Mouse (Mus musculus) R1 (cell line): ENCODE results near the gene Nav2.

Source experiments
- DNase-seq: peaks from one replicate; pipeline ENCODE4 v3.0.0-alpha.2; 2018; ENCODE audit warnings: low read depth, low spot score

Nav2 gene

DNA sequence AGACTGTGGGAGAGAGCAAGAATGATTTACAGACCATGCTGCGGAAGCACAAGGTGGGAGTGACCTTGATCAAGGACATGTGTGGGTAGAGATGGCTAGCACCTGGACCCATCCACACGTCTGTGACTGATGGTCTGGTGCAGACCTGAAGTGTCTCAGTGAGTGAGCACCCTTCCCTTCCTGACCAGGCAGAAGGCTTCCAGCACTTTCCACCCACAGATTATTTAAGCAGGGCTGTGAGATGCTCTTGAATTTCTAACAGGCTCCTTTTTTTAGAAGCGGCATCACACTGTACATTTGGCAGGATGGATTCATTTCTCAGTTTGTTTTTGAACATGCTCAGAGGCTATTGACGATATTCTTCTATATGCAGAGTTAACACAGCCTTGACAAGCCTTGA is 369.2 kb downstream of the Nav2 start:
- DNase-seq: no peak

DNA sequence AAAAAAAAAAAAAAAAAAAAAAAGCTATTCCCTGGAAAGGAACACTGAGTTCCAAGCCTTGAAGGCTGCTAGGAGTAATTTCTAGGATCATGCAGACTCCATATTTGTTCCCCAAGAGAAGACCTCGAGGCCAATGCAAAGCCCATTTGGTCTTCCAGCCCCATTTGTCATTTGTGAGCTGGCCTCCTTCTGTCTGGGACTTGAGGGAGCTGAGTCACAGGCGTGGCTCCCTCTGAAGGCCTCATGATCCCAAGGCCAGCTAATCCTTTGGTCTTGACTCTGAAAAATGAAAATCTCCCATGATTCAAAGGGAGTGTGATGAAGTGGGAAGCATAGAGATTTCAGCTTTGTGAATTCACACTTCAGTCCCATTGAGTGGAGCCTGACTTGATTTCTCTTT is 370.0 kb downstream of the Nav2 start:
- DNase-seq: no peak

DNA sequence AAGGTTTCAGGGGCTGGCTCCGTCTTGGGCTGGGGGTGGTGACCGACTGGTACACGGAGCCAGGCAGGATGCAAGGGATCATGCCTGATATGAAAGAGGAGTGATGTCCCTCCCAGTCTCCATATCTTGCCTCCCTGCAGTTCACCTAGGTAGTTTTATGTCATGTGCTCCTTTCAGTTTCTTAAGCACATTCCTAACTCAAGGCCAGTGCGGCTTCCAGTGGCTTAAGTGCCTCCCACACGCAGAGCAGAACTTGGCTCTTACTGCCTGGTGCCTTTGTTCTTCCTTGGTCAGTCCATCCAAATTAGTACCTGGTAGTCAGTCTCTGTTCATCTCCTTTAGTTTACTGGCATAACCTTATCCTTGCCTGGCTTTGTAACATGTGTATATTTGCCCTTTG is 371.9 kb downstream of the Nav2 start:
- no peak for DNase-seq

DNA sequence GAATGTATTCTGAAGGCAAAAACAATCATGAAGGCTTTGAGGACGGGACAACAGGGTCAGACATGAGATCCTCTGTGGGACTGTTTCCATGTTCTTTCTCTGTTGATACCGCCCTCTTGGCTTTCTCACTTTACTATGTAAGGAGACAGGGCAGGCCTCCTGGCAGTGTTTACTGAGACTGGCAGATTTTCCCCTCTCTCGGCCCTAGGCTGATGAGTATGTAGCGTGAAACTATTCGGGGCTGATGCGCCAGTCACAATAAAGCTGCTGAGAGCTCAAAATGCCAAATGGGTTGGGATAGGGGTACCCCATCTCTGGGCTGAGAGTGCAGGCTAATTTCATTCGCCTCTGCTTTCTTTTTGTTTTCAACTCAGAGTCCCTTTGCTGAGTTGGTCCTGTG is 373.9 kb downstream of the Nav2 start:
- DNase-seq: no peak

DNA sequence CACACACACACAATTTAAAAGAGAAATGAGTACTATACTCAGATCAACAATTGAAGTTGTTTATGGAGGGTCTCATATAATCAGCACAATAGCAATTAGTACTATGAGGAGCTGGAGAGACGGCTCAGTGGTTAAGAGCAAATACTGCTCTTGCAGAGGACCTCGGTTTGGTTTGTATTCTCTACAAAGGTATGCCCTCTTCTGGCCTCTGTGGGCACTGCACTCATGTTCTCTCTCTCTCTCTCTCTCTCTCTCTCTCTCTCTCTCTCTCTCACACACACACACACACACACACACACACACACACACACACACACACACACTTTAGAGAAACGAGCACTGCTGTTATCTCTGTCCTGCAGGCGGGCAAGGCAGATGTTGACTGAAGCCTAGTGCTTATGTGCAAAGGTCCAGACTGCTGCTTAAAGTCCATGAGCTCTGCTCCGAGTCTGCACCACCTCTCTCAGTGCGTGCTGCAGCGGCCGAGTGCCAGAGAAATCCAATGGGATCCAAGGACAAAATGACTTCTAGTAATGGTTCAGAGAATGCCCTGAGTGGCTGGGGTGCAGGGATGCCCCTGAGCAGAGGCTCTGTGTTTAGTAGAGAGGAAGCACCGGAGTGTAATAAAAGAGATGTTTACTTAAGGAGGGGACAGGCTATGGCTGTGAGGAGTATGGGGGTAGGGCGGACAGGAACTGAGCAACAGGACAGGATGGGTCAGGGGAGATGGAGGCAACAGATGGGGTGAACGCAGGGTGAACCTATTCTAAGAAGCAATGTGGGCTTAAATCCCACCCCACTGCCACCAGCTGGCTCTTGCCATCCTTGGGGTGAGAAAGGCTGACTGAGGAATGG is 375.2 kb downstream of the Nav2 start:
- DNase-seq: no peak

DNA sequence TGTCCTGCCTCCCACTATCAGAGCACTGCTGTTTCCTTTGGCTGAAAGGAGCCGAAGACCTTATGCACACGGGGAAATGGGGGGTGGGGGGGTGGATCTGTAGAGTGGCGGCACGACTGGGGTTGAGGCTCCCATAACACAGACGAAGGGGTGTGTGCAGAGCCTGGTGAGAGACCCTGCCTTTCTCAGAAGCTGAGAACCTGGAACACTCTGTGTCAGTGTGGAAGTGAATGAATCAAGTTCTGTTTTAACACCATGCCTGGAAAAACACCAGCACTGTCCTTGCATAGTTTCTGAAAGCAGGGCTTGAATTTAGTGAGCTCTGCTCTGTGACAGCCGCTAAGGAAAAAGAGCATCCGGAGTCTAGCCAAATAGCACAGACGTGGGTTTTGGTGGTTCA is 379.7 kb downstream of the Nav2 start:
- DNase-seq: no peak

DNA sequence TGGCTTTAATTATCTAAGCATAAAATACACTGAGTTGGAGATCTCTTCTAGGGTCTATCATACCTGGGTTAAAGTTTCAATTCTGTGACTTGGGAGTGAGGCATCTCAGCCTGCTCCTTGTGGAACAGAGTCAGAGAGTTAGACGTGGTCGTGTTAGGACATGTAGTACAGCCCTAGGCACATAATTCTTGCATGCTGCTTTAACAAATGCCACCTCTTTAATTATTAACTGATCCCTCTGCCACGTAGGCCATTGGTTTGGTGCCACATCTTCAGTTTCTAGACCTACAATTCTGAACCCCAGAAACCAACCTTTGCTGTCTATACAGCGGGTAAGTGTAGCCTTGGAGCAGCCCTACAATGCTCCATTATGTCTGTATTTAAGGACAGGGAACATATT is 381.8 kb downstream of the Nav2 start:
- no peak for DNase-seq

DNA sequence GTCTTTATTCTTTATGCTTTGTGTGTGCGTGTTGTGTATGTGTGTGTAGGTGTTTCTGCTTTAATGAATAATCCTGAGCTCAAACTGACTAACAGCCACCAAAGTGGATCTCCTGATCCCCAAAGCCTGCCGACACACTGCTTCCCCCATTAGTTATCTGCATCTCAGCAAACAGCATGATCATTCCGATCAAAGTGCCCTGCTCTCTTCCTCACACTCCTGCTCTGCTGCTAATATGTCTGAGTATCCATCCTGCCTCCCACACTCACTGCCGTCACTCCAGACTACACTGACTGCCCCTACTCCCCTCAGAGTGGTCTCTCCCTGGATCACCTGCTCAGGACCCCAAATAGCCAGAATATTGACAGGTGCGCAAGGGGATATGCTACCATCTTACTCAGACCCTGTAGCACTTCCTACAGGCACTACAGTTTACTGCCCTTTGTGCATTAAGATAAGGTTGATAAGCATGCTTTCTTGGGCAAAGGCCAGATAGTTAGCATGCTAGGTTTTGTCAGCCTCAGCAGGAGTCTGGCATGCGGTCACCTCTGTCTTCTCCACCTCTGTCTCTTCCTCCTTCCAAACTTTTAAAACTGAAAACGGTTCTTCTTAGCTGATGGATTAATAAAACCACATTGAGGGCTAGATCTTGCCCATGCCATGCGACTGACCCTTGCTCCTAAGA is 382.8 kb downstream of the Nav2 start:
- no peak for DNase-seq

DNA sequence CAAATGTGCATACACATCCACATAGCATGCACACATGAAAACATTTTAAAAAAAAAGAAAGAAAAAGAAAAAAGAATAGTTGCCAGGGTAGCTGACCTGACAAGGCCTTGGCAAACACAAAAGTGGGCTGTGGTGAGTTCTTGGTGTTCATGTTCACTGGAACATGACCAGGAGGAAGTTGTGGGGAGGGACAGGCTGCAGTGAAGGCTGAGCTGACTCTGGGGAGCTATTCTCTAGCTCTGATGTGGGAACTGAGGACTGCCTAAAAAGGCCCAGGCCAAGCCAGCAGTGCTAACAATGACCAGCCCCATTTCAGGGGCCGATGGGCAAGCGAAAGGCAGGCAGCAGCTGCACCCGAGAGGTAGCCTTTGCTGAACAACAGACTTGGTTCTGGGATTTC is 388.6 kb downstream of the Nav2 start:
- DNase-seq: no peak

DNA sequence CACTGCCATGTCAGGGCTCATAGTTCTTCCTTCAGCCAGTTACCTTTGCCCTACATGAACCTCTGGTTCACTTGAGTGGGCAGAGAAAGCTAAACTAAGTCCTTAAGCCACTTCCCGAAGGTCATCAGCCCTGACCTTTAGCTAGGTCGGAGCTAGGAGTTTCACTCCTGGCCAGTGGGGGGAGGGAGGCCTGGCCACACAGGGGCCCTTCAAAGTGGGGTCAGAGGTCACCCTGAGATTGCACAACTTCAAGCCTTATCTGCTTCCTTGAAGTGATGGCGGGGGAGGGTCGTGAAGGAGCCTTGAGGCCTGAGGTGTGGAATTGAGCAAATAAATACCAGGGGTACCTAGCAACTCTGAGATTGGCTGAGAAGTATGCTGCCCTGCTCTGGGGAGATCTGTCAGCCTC is 389.9 kb downstream of the Nav2 start:
- no peak for DNase-seq

DNA sequence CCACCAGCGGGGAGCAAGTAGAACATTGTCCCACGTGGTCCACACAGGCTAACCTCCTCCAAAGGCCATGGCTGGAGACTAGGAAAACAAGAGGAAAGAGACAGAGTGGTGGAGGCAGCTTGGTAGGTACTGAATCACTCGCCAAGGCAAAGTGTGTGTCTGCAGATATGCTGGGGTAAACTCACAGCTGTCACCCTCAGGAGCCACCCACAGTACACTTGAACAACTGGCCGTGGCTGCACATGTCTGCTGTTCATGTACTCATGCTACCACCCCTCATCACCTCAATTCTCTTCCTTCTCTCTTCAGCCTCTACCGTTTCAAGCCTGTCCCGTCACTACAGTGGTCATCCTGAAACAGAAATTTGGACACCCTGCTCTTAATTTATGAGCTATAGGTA is 393.0 kb downstream of the Nav2 start:
- no peak for DNase-seq

DNA sequence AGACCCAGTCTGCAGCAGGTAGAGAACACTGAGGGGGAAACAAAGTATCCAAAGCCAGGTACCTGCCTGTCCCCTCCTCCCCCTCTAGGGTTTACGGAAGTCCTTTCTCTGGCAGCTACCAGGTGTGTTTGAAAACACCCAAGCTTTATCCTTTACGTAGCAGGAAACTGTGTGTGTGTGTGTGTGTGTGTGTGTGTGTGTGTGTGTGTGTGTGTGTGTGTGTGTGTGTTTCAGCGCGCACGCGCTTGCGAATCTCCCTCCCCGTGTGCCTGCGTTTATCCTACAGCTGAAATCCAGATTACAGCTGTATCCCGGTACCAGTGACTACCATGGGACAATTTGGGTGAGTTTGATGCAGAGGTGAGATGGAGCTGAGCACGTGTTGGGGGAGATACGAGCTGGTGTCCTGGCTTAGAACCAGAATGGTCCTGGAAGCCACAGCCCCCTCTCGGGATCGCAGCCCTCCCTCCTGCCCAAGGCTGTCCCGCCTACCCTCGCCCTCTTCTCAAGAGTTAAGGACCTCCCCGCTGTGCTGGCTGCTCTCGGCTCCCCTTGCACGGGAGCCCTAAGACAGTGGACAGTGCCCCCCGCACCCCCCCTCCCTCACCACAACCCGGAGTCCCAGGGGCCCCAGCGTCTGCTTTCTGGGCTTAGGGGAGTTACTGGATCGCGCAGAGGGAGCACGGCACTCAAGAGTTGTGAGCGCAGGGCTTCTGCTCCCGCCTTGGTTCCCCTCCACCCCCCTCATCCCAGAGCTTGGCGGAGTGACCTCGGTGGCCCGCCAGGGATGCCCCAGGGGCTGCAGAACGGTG is 395.3 kb downstream of the Nav2 start:
- DNase-seq: peak; percentile 40

DNA sequence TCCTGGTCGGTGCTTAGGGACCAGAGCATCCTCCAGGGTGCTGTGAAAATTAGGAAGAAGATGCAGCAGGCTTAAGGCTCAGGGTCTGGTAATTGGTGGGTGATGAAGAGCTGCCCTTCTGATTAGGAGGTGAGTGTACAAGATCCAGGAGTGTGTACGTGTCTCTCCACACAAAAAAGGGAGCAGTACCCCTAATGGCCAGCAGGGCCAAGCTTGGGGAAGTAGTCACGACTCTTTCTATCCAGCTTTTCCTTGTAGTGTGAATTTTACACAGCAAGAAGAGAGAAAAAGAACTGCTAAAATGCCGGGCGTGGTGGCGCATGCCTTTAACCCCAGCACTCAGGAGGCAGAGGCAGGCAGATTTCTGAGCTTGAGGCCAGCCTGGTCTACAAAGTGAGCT is 399.2 kb downstream of the Nav2 start:
- peak; percentile 70 for DNase-seq

DNA sequence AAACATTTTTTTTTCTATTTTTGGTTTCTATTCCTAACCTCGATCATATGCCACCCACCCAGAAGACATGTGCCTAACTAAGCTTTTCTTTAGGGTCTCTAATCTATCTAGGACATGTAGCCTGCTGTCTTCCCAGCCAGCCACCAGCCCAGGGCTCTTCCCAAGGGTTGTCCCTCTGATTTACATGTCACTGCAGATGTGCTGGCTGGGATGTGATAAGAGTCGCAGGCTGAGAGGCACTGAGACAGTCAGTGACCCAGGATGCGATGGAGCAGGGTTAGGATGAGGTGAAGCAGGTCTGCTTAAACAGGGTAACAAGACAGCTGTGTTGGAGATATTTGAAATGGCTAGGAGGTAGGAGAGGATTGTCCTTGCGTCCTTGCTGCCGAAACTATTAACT is 401.2 kb downstream of the Nav2 start:
- no peak for DNase-seq

DNA sequence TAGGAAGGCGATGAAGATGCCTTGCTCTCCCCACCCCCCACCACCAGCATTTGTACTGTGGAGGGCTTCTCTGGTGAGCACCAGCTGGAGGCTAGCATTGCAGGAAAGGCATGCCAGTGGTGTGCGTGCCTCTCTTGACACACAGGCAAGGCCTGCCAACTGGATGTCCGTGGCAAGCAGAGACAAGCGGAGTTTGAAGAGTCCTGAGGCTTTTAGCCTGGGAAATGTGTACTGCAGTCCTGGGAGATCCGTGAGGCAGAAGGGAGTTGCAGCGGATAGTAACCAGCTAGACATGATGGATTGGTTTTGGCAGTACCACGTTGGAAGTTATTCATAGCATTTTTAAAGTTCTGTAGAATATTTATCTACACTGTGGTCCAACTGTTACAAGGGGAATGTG is 405.4 kb downstream of the Nav2 start:
- DNase-seq: no peak

DNA sequence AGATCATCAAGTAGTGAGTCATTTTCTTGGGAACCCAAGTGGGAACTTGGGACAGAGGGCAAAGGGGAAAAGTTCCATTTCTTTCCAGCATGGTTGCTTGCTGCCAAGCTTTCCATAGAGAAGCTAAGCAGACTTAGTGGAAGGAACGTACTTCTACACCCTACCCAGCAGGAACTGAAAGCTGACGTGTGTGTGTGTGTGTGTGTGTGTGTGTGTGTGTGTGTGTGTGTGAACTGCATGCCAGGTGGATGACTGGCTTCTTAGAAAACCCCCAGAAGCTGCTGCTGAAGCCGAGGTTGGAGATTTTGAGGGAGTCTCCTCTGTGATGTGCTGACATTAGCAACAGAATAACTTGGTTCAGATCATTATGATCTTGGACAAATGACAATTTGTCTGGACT is 406.5 kb downstream of the Nav2 start:
- DNase-seq: no peak

DNA sequence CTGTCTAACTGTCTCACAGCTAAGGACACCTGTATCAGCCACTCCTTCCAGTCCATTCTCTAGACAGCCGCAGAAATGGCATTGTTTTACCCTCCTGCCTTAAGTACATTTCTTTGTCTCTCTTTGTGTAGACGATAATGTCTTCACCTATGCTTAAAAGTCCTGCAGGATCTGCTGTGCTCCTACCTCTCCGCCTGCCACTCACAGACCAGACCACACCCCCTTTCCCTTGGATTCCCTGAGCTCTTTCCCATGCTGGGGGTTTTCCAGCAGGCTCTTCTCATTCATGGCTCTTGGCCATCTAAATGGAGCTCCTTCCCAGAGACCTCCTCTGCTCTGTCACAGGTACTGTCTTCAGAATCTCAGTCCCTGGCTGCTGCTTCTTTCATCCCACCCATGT is 408.1 kb downstream of the Nav2 start:
- DNase-seq: peak; percentile 39

DNA sequence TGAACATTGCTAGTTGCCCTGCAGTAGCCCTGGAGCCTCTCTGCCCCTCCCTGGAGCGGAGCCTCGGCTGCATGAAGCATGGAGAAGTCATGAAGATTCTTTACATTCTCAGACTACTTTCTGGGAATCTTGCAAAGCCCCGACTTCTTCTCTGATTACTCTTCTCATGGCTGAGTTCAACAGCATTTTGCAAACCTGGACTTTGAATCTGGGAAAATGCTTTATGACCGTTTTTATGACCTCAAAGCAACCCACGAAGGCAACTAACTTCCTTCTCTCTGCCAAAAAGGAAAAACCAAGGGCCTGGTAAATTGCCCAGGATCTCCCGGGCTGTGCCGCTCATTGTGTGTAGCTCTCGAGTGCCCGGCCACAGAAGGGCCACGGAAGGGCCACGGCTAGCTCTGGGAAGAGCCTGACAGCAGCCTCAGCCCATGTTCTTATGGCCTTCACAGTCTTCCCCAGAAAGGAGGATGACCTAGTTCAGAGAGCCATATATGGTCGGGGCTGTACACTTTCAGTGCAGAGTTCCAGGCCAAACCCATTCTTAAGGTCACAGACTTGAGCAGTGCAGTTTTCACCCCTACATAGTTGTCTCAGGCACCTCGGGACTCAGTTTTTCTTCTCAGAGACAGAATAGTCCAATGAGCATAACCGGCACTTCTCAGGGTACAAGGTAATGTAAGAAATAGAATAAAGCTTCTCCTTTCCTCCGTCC is 409.8 kb downstream of the Nav2 start:
- DNase-seq: no peak

DNA sequence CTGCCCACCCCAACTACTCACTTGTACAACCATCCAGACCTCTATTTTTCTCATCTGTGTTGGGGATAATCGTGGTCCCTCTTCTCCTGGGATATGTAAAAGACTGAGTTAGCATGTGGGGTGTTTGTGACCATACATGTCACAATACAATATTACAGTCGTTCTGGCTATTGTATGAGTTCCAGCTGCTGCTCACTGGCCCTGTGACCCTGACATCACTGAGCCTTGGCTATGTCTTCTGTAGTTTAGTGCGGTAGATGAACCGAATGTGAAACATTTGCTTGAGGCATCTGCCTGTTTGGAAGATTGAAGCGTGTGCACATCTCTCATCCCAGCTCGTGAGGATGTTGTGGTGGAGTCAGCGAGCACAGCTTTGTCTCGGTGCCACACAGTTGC is 410.4 kb downstream of the Nav2 start:
- no peak for DNase-seq

DNA sequence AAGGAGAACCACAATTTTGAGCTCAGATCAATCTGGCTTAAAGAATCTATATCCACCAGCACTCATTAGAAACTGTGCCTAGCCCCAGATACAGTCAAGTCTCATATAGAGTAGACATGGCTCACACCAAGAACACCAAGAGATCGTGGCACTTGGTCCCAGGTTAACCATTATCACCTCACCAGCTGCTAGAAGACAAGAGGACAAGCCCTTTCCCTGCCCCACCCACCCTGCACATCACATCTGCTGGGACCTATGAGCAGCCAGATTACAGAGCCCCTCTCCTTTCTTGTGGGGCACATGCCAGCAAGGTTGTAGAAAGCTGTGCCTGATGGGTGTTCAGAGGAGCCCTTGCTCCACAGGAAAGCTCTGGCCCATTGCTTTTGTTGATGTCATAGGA is 411.5 kb downstream of the Nav2 start:
- DNase-seq: no peak

DNA sequence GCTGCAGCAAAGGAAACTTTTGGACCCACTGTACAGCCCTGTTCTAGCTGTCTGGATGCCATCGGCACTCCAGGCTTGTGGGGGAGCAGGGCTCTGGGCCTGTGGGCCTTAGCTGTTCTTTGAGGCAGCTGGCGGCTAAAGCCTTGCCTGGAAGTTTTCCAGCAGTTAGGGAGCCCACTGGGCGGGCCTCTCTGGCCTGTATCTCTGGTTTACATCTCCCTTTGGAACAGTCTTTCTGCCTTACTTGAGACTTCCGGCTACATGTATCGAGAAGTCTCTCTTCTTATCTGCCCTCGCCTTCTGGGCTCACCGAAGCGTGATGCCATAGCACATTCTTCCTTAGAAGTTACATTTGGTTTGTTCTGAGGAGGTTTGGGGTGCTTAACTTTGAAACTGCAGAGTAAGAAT is 412.6 kb downstream of the Nav2 start:
- no peak for DNase-seq

DNA sequence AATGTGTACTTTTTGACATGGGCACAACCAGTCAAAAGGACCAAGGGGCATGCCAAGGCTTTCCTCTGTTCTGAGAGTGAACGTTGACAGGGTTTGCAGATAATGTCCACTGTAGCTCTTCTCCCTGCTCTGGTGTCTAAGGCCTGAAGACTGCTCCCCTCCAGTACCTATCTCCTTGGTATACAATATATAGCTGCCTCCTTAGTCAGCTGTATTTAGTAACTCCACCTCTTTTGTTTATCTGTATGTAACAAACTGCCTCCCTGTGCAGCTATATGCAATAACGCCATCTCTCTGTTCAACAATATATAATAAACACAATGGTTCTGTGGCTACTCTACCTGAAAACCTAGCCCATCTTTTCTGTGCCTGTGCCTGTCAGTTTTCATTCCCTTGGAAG is 413.7 kb downstream of the Nav2 start:
- DNase-seq: no peak
